Mouse (Mus musculus): ENCODE measurements around the gene Ddx60. TPM values are rescaled to one million over a fixed set of nuclear protein-coding genes. Genes with fewer than 3 reads are reported as not detected.

The Ddx60 gene
- total and polyA plus RNA-seq, 3 experiments = 0.20 to 0.47 (median 0.21) TPM

DNA sequence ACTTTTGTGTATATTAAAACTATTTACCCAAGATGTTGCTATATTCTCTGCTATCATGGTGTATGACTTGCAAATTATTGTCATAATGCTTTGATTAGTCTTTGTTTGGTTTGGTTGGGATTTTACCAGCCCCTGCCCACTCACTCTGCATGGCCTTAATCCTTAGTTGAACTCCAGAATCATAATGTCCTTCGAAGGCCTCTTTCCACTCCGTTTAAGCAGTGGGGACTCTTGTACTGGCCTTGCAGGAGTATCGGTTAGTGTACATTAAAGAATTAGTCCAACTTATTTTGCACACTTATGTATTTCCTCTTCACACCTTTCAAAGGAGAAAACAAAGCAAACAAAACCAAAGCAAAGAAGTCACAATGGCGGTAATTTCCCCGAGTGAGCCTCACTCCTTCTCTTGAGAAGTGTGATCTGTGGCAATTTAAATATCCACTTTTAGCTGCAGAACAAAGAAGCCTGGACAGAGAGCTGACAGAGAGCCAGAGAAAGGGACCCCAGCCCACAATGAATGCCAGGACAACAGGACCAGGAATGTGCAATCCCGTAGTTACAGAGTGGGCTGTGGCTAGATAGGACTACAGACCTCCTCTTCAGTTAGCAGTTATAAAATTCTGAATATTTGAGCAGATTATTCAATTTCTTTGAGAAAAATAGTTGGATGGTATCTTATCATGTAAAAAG, 26.7 kb upstream of the Ddx60 start:
- no peak overlapping the region for H3K4me3 ChIP-seq (replicated peaks in 1 of 3; ENCODE audit: low read depth in 2 of 3, low read length in 2 of 3, poor library complexity in 1 of 3)
- in situ Hi-C loops (cut with MboI; ENCODE audit: low pct_ligation_motif_present, low pct_unique_long_range_greater_than_20kb, low sequenced_read_pairs) (no loop called here), dilution Hi-C loops (cut with MboI; ENCODE audit: extremely low pct_ligation_motif_present, extremely low pct_unique_long_range_greater_than_20kb, low sequenced_read_pairs) (no loop called here)
- no peak overlapping the region for H3K9ac ChIP-seq (ENCODE audit: insufficient read depth, low read depth)
- no peaks in the 10 kb centered on the region for H3K4me1 ChIP-seq (ENCODE audit: control insufficient read depth in 1 of 2, insufficient read depth in 2 of 2)
- H3K9me3 ChIP-seq (replicated peaks; ENCODE audit: low read length) = no peaks in the 10 kb centered on the region
- no peaks in the 10 kb centered on the region for H3K27me3 ChIP-seq (replicated peaks)
- no peaks in the 10 kb centered on the region for H3K36me3 ChIP-seq (replicated peaks in 1 of 2; ENCODE audit: control insufficient read depth in 1 of 2, insufficient read depth in 1 of 2, low read length in 1 of 2)
- no peak overlapping the region for H3K27ac ChIP-seq (ENCODE audit: insufficient read depth, low read depth)
- no peak overlapping the region for H3K4me2 ChIP-seq (ENCODE audit: insufficient read depth, low read depth, poor library complexity, severe bottlenecking)
- no peaks in the 10 kb centered on the region for H3K79me2 ChIP-seq (replicated peaks; ENCODE audit: control insufficient read depth, extremely low read depth, insufficient read depth, poor library complexity, severe bottlenecking)
- no peak for DNase-seq (ENCODE audit: extremely low read depth)
- TF ChIP-seq ZNF384 (IDR thresholded peaks at IDR 0.05; ENCODE audit: low read depth, low read length) (no peak), ZKSCAN1 (IDR thresholded peaks at IDR 0.05; ENCODE audit: borderline replicate concordance, low read depth, low read length) (no peak), MEF2A (IDR thresholded peaks at IDR 0.05; ENCODE audit: borderline replicate concordance, low read depth, low read length) (no peak), POLR2A (IDR thresholded peaks at IDR 0.05; ENCODE audit: low read depth, low read length) (no peak), POLR2AphosphoS2 (IDR thresholded peaks at IDR 0.05; ENCODE audit: low read depth, low read length) (no peak), IRF4 (IDR thresholded peaks at IDR 0.05; ENCODE audit: low read depth, low read length) (no peak), MXI1 (IDR thresholded peaks at IDR 0.05; ENCODE audit: low read depth, low read length) (no peak), EP300 (IDR thresholded peaks at IDR 0.05; ENCODE audit: low read length) (no peak), JUN (IDR thresholded peaks at IDR 0.05; ENCODE audit: insufficient read depth, low read depth, low read length) (no peak)

DNA sequence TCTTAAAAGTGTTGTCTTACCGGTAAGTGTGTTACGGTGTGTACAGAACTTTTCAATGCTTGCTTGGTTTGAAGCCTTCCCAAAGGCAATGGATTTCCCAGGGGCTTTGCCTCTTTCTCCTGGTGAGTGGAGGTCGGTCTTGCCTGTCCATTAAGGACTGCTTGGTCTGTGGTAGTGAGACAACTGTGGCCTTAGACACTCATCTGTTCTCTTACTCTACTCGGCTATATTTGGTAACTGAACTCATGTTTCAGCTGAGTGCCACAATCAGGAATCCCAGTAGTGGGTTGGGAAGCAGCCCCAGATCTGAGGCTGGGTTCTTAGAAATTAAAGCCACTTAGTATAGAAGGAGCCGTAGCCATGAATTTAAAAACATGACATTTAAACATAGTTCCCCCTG, 25.4 kb upstream of the Ddx60 start, which contains the start of gene Palld:
Gene Palld, minus strand, starts transcription at position 170 of the 400 bp plus-strand sequence.
- Histone ChIP-seq H3K27me3 (replicated peaks) (no peaks in the 10 kb centered on the region), H3K79me2 (replicated peaks; ENCODE audit: control insufficient read depth, extremely low read depth, insufficient read depth, poor library complexity, severe bottlenecking) (no peaks in the 10 kb centered on the region), H3K9me3 (replicated peaks; ENCODE audit: low read length) (no peaks in the 10 kb centered on the region), H3K4me1 (ENCODE audit: control insufficient read depth in 1 of 2, insufficient read depth in 2 of 2) (no peaks in the 10 kb centered on the region), H3K9ac (ENCODE audit: insufficient read depth, low read depth) (no peak within 1 kb of the TSS), H3K27ac (ENCODE audit: insufficient read depth, low read depth) (no peak within 1 kb of the TSS), H3K4me2 (ENCODE audit: insufficient read depth, low read depth, poor library complexity, severe bottlenecking) (no peak within 1 kb of the TSS), H3K4me3 (replicated peaks in 1 of 3; ENCODE audit: low read depth in 2 of 3, low read length in 2 of 3, poor library complexity in 1 of 3) (no peak within 1 kb of the TSS), H3K36me3 (replicated peaks in 1 of 2; ENCODE audit: control insufficient read depth in 1 of 2, insufficient read depth in 1 of 2, low read length in 1 of 2) (no peaks in the 10 kb centered on the region)
- DNase-seq (ENCODE audit: extremely low read depth) = no peak
- in situ Hi-C loops (cut with MboI; ENCODE audit: low pct_ligation_motif_present, low pct_unique_long_range_greater_than_20kb, low sequenced_read_pairs) (no loop called here), dilution Hi-C loops (cut with MboI; ENCODE audit: extremely low pct_ligation_motif_present, extremely low pct_unique_long_range_greater_than_20kb, low sequenced_read_pairs) (no loop called here)
- TF ChIP-seq UBTF (IDR thresholded peaks at IDR 0.05; ENCODE audit: low read depth, low read length) (no peak), MAX (IDR thresholded peaks at IDR 0.05; ENCODE audit: low read length) (no peak), POLR2A (IDR thresholded peaks at IDR 0.05; ENCODE audit: low read depth, low read length) (no peak), E2F4 (IDR thresholded peaks at IDR 0.05; ENCODE audit: insufficient replicate concordance, low read depth, low read length) (no peak), EP300 (IDR thresholded peaks at IDR 0.05; ENCODE audit: low read length) (no peak), ETS1 (conservative IDR thresholded peaks at IDR 0.05; ENCODE audit: low read depth, low read length) (no peak), MEF2A (IDR thresholded peaks at IDR 0.05; ENCODE audit: borderline replicate concordance, low read depth, low read length) (no peak), CHD1 (IDR thresholded peaks at IDR 0.05; ENCODE audit: low read depth, low read length) (no peak), ZNF384 (IDR thresholded peaks at IDR 0.05; ENCODE audit: low read depth, low read length) (no peak)

Data from CH12.LX (cell line).